Mouse (Mus musculus) CD4-positive helper T cell, adult 2 months (primary cell): ENCODE data around the gene Magi2.
"Not testable (repeated sequence)": the region's sequence is repeated elsewhere in the genome, so short reads cannot be mapped to it uniquely, and the experiment has no call there.

Source experiments
- DNase-seq: peaks from one replicate; pipeline ENCODE4 v3.0.0-alpha.2; 2012; ENCODE audit warnings: low read depth, missing footprints, low spot score

Gene Magi2

GRCm38 (mm10) chr5:20241523-20241922, 1014.7 kb downstream of the Magi2 start:
- DNase-seq, result no peak

- no peak for DNase-seq
Measured at GRCm38 (mm10) chr5:20242496-20242895, 1015.7 kb downstream of the Magi2 start.

- no peak for DNase-seq
Measured at GRCm38 (mm10) chr5:20249382-20249781, 1022.5 kb downstream of the Magi2 start.

- DNase-seq, result no peak
Measured at GRCm38 (mm10) chr5:20251541-20251940, 1024.7 kb downstream of the Magi2 start.

GRCm38 (mm10) chr5:20256150-20256868, 1029.5 kb downstream of the Magi2 start:
- no peak for DNase-seq

- DNase-seq, result no peak
Measured at GRCm38 (mm10) chr5:20256933-20257332, 1030.1 kb downstream of the Magi2 start.

- DNase-seq, result no peak
Measured at GRCm38 (mm10) chr5:20257419-20257818, 1030.6 kb downstream of the Magi2 start.

GRCm38 (mm10) chr5:20259719-20260118, 1032.9 kb downstream of the Magi2 start:
- DNase-seq, result no peak

- not testable (repeated sequence) for DNase-seq
Measured at GRCm38 (mm10) chr5:20272680-20273079, 1045.8 kb downstream of the Magi2 start.

- DNase-seq, result no peak
Measured at GRCm38 (mm10) chr5:20275632-20276031, 1048.8 kb downstream of the Magi2 start.

- no peak for DNase-seq
Measured at GRCm38 (mm10) chr5:20285080-20285840, 1058.4 kb downstream of the Magi2 start.

GRCm38 (mm10) chr5:20294521-20294920, 1067.7 kb downstream of the Magi2 start:
- no peak for DNase-seq

GRCm38 (mm10) chr5:20299816-20300215, 1073.0 kb downstream of the Magi2 start:
- peak; percentile 18 for DNase-seq

- no peak for DNase-seq
Measured at GRCm38 (mm10) chr5:20303056-20303965, 1076.5 kb downstream of the Magi2 start.

- no peak for DNase-seq
Measured at GRCm38 (mm10) chr5:20320970-20321369, 1094.1 kb downstream of the Magi2 start.

- DNase-seq, result no peak
Measured at GRCm38 (mm10) chr5:20325290-20325689, 1098.5 kb downstream of the Magi2 start.

GRCm38 (mm10) chr5:20328901-20329300, 1102.1 kb downstream of the Magi2 start:
- DNase-seq, result no peak

- no peak for DNase-seq
Measured at GRCm38 (mm10) chr5:20330025-20330424, 1103.2 kb downstream of the Magi2 start.

GRCm38 (mm10) chr5:20332574-20332973, 1105.7 kb downstream of the Magi2 start:
- peak; percentile 62 for DNase-seq

GRCm38 (mm10) chr5:20334549-20334948, 1107.7 kb downstream of the Magi2 start:
- no peak for DNase-seq

- no peak for DNase-seq
Measured at GRCm38 (mm10) chr5:20352941-20353340, 1126.1 kb downstream of the Magi2 start.

- DNase-seq, result no peak
Measured at GRCm38 (mm10) chr5:20358437-20358836, 1131.6 kb downstream of the Magi2 start.
